Mouse (Mus musculus) yolk sac, embryonic 10.5 days (tissue): ENCODE results near the gene Cela1.

Experiments
- DNase-seq: peaks from one replicate; pipeline ENCODE4 v3.0.0-alpha.2; 2017; ENCODE audit warnings: low spot score

Gene Cela1

DNA sequence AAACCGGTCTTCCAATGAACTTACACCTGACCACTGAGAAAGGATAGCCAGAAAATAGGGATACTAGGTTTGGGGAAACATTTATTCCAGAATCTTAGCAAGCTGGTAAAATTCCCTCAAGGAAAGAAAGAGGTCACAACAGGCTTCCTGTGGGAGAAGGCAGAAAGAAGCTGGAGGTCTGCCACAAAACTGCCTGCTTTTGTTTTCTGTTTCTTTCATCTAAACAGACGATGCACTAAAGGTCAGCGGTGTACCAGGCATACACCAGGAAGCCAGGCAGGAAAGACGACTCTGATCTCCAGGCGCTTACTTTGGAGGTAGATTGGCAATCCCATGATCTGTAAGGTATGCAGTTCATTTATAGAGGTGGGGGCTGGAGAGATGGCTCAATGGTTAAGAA, 16.9 kb downstream of the Cela1 start:
- no peak for DNase-seq

DNA sequence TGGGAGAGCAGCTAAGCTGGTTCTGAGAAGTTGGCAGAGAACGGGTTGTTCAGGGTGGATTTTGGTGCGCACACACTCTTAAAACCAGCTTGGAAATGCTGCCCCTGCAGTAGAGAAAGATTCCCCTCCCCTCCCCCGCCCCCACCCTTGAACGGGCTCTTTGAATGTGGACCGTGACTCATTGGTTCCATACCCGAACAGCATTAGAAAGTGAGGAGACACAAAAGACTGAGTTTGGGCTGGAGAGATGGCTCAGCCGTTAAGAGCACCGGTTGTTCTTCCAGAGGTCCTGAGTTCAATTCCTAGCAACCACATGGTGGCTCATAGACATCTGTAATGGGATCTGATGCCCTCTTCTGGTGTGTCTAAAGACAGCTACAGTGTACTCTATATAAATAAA, 17.7 kb downstream of the Cela1 start:
- no peak for DNase-seq

DNA sequence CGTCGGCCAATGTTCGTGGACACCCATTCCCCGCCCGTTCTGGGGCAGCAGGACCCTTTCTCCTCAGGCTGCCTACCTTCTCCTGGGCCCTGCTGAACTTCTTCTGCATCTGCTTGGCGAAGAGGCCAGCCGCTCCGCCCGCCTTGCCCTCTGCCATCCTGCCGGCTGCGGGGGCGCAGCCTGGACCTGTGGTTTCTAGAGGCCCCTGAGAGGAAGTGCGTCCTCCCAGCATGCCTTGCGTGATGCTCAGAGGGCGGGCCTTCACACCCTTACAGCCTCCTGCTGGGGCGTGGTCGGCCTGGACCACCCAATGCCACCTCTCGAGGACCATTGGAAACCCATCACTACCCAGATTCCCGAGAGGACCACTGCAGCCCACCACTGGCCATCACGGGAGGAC, 18.4 kb downstream of the Cela1 start, which contains the start of gene Bin2:
Gene Bin2 (minus strand): TSS at position 217 of the 400 bp plus-strand sequence.
- no peak for DNase-seq

DNA sequence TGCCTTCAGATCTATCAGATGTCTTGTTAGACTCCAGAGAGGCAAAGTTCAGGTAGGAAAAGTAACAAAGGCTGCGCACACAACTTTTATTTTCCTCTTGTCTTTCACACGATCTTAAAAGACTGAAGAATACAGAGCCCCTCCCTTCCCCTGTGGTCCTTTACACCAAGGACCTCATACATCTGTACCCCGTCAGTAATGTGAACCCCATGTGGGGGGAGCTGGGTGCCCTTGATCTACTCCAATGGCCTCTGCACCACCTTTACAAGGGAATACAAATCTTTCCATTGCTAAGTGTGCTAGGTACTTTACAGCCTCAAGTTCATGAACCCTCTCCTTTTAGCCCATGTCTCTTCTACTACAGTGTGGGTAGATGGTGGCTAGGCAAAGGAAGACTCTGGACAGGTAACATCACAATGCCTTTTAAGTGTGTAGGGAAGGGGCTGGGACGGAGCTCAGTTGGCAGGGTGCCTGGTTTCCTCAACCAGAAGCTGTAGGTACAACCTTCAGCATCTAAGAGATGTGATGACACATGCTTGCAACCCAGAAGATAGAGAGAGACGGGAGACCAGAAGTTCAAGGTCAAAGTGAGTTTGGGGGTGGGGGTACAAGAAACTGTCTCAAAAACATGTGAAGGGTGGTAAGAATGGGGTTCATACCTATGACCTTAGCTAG, 19.7 kb downstream of the Cela1 start:
- no peak for DNase-seq

DNA sequence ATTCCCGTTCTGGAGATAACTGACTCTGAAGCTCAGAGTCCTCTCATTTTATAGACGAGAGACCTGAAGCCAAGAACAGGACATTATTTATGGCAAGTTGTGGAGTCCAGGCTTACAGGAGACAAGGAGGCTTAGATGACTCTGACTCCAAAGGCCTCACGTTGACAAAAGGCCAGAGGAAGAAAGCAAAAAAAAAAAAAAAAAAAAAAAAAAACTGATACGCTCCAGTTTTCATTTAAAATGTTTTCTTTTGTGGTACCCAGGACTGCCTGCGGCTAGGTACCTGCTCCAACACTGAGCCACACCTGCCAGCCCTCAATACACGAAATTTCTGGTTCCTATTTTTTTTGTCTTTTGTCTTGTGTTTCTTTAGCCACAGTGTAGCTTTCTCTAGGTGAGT, 20.3 kb downstream of the Cela1 start:
- DNase-seq = no peak

DNA sequence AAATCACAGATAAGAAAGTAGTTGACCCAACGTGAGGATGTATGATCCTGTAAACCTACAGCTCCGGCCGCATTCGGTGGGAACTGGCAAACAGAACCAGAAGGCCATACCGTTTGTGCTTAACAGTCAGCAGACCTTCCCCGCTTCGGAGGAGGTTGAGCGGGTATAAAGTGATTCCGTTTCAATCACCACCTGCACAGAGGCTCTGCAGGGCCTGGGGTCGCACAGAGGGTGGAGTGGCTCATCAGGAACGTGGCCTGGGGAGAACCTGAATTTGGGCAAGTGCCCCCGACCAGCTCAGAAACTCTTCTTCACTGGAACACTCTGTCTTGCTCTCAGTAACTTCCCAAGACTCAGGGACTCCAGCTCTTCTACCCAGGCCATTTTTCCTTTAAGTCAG, 20.9 kb downstream of the Cela1 start:
- DNase-seq = no peak

DNA sequence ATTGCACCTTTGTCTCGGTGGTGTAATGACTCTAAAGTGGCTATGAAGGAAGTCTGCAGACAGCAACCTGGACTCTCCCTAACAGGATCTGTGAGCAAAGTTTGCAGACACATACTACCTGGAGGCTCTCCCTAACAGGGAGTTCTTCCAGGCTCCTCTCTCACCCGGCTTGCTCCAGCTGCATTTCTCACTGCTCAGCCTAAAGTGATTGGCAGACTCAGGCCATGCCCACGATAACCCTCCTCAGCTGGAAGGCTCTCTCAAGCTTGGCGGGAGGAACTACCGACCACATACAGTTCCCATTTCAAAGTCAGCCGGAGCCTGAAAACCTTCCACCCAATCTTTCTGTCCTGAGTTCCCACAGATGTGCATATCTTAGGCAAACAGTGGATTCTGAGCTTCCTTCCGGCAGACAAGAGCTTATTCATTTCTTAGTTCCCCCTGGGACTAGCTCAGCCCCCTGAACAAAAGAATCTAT, 21.5 kb downstream of the Cela1 start:
- no peak for DNase-seq

DNA sequence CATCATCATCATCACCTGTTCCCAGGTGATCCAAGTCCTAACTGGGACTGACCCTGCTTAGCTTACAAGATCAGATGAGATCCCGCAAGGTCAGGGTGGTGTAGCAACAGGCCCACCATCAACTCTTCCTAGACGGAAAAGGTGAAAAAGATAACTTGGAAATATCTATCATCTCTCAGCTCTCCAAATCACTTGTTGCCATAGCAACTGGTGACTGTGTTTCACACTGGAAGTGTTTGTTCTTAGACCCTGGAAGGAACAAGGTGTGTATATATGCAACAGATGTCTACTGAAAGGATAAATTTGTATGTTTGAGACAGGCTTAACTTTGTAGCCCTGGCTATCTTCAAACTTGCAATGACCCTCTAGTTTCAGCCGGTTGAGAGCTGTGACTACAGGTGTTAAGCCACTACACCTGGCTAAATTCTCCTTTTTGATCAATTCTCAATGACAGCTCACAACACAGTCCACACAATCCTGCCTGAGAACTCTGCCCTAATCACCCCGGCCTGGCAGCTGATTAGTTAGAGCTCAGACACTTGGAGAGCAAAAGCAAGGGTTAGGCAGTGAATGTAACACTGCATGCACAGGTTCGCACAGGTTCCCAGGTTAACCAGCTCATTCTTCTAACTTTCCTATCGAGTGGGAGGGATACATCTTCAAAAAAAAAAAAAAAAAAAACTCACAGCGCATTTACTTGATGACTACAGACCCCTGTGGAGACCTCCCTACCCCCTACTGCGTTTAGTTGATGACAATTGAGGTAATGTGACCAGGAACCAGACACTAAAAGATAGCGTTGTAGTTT, 22.1 kb downstream of the Cela1 start:
- DNase-seq = no peak

DNA sequence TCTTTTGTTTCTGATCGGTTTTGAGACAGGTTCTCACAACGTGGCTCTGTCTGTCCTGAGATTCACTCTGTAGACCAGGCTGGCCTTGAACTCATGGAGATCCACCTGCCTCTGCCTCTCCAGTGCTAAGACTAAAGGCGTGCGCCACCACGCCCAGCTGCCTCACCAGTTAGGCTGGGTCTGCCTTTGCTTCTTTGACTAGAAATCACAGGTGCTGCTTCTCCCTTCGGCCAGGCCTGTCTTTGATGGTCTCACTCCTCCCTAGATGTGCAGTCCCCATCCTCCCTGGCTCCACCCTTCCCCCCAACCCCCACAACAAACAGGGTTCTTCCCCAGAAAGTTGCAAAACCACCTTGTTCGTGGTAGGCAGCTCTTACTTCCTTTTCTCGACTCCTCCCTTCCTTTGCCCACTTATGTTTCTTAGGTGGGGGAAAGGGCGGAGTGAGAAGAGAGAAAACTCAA, 22.9 kb downstream of the Cela1 start:
- no peak for DNase-seq

DNA sequence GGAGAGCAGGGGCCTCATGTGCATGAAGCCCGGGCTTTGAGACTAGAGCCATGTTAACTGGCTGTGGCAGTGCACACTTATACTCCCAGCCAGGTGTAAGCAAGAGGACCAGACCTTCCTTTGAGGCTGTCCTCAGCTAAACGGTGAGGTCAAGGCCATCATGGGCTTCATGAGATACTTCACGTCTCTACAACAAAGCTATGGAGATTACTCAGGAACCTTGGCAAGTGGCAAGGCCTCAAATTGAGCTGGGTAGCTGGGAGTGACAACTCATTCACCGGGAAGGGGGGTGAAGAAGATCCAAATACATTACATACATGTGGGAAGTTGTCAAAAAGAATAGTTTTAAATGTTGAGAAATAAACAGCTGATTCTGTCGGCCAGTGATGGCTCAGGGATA, 26.9 kb downstream of the Cela1 start:
- no peak for DNase-seq

DNA sequence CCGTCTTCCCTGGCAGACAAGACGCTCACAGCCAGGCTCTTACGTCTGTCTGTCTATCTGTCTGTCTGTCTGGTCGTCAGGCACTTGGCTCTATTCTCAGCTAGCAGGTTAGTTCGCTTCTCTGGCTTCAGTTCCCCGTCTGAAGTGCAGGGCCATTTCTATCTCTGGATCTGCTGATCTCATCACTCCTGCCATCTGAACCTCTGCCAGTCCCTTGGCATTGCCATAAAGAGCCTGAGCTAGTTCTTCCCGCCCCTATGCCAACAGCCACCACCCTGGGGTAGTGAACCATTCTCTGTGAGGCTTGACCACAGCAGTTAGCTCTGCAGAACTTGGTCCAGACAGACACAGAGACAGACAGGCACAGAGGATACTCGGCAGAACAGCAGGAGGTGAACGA, 27.4 kb downstream of the Cela1 start:
- DNase-seq = no peak

DNA sequence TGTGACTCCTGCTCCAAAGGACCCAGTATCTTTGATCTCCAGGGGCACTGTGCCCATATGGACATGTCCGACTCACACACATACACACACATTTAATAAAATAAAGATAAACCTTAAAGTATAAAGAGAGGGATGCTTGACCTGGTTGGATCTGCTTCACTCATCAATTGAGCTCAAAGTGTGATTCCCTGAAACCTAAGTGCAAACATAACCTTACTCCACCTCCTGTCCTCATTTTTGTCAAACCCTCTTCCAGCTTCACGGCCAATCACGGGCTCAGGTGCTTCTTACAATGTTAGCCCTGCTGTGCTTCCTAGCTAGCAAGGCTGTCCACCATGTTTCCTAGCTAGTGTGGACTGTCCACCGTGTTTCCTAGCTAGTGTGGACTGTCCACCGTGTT, 32.5 kb downstream of the Cela1 start:
- DNase-seq = no peak

DNA sequence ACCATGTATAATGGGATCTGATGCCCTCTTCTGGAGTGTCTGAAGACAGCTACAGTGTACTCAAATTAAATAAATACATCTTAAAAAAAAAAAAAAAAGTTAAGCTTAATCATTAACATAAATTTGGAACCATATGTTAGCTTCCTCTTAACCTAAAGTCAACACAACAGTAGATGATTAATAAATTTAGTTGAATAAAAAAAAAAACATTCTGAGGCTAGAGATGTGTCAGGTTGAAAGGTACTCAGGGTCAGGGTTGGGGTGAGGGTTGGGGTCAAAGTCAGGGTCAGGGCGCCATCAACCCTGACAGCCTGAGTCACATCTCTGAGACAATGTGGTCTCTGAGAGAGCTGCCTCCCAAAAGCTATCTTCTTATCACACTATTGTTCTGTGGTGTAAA, 33.5 kb downstream of the Cela1 start:
- DNase-seq = no peak

DNA sequence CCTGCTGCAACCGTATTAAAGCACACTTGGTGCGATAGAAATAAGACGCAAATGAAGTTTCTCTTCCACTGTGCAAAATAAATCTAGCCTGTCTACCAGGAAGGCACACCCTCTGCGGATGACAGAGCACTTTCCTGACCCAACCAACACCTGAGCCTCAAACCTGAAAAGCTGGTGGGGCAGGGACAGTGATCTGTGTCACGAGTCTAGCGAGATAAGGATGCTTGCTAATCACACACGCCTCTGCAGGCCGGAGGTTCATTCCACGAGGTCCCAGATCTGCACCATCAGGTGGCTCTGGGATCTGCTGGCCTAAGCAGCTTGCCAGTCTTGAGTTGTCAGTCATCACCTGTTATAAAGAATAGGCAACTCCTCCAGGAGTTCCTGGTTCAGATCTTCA, 36.1 kb downstream of the Cela1 start:
- DNase-seq = peak; percentile 84

DNA sequence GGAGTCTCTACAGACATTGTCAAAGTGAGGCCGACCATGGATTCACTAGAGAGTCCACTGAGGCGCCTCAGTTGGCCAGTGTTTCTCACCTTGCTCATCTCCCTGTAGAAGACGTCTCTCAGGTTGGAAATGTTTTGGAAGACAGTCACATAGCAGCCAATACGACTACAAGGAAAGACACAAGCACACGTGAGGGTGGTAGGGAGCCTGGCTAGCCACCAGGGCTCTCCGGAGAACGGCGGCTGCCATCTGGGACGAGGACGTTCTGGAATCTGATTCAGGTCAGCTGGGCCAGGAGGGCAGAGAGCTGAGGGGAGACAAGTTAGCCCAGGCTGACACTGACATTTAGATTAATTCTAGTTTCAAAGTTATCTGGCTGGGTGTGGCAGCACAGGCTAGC, 37.6 kb downstream of the Cela1 start:
- no peak for DNase-seq

DNA sequence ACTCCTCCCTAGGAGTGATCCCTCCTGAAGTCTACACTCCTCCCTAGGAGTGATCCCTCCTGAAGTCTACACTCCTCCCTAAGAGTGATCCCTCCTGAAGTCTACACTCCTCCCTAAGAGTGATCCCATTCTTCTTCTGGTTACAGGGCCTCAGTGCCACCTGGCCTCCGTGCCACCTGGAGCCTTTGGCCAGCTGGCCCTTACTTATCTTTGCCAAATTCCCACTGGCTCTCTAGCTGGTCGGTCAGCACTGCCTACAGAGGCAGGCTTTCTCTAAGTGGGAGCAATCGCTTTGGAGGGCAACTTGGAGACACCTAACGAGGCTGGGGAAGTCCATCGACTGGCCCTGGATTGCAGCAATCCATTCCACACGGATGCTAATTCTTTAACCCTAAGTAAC, 41.6 kb downstream of the Cela1 start:
- DNase-seq = no peak

DNA sequence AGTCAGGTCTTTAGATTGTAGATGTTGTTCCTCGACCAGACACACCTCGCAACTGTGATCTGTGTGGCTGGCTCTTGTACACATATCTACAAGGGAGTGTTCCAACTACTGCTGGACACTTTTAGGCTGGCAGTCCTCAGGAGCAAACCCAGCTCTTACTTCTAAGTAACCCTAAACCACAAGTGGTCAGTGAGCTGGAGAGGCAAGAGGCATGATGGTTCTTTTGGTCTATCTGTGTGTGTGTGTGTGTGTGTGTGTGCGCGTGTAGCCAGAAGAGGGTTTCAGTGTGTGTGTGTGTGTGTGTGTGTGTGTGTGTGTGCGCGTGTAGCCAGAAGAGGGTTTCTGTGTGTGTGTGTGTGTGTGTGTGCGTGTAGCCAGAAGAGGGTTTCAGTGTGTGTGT, 45.3 kb downstream of the Cela1 start:
- no peak for DNase-seq

DNA sequence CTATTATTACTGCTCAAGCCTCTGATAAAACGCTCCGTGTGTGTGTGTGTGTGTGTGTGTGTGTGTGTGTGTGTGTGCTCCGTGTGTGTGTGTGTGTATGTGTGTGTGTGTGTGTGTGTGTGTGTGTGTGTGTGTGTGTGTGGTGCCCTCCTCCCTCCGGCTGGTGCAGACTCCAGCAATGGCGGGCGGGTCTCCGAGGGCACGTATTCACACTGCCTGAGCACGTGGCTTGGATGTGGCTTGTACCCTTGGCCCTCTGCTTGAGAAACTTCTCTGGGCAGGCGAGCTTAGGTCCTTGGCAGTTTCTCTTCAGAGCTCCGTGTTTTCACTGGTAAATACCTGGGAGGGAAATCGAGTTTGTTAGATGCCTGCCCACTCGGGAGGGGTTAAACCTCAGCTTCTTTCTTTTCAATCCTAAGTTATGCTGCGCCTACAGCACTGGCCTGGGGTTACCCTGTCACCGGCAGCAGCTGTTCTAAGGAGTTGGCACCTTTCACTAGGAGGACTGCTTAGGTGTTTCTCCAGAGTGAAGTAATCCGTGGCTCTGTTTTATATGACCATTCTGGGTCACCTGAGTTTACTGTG, 46.4 kb downstream of the Cela1 start:
- no peak for DNase-seq

DNA sequence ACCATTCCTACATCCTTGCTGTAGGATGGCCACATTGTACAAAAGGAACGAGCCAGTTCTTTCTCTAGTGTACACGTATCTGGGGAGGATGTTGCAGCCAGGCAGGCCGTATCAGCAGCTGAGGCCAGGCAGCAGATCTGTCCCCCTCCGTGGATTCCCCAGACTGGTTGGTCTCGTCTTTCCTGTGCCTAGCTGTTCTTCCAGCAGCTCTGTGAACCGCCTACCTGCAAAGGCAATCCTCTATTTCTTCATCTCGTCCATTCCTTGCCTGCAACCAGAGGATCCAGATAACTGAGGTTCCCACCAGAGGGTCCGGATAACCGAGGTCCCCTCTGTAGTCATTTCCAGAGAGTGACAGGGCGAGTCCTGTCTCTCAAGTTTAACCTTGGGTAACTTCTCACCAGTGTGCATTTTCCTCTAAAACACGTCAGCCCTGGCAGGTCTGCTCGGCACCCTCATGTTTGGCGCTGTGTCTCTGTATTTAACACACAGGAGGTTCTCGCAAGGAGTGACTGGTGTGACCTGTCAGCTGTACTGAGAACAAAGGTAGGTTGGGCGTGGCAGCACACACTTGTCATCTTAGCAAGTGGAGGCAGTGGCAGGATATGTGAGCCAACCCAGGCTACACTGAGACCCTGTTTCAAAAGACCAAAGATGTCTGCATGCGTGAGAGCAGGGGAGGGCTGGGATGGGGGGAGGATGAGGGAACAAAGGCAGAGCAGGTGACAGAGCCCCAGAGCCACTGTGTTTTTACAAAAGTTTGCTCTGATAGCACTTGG, 47.6 kb downstream of the Cela1 start:
- DNase-seq = no peak

DNA sequence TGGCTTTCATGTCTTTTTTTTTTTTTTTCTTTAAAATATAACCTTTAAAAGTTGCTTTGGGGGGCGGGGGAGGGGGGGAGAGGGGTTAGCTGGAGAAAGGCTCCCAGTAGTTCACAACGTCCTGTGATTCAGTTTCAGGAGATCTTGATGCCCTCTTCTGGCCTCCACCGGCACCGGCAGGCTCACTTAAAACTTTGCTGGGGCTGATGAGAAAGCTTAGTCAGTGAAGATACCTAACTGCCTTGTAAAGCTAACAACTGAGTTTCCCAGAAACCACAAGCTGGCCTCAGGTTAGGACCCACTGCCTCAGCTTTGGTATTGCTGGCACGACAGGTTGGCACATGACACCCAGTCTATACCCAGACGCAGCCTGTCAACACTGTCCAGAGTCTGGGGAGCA, 50.1 kb downstream of the Cela1 start:
- no peak for DNase-seq

DNA sequence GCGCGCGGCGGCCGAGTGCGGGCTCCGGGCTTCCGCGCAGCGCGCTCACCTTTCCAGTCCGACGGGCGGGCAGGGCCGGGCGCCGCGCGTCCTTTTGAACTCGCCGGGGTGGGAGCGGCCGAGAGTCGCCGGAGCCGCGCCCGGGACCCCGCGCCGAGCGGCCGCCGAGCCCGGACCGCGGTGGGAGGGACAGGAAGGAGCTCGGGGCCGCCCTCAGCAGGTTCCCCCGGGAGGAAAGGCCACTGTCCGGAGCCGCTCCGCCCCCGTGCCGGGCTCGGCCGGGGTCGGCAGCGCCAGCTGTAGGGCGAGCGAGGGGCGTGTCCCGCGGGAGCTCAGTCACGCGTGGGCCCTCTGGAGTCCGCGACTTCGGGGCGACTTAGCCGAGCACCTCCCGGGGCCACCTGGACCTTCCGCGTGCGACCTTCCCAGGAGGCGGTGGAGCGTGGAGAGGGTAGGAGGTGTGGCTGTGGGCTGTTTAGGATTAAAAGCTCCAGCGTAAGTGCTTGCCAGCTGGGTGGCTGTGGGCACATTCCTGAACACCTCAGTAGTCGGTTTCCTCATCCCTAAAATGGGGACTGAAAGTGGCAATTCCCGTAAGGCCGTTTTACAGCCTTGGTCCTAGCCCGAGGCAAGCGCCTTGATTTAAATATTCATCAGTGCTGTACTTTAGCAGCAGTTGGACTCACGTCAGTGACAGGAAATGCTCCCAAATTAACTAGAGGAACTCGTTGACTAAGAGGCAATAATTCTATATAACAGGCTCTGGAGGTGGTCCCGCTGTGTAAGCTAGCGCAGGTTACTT, 50.8 kb downstream of the Cela1 start, which contains the start of gene Smagp:
Gene Smagp (minus strand): TSS at position 241 of the 802 bp plus-strand sequence.
- DNase-seq = peak; percentile 70
